Mouse (Mus musculus) cerebellum, adult (tissue): ENCODE results near the gene Cct8.

Experiments used
- ATAC-seq: cut with Nextera tagmentation; 2 replicates; pipeline ENCODE4 v1.9.2; 2017; ENCODE audit warnings: mild to moderate bottlenecking, moderate library complexity, mixed read lengths; ENCODE audit not compliant: insufficient number of reproducible peaks, low FRiP score, low TSS enrichment

Cct8 gene

DNA sequence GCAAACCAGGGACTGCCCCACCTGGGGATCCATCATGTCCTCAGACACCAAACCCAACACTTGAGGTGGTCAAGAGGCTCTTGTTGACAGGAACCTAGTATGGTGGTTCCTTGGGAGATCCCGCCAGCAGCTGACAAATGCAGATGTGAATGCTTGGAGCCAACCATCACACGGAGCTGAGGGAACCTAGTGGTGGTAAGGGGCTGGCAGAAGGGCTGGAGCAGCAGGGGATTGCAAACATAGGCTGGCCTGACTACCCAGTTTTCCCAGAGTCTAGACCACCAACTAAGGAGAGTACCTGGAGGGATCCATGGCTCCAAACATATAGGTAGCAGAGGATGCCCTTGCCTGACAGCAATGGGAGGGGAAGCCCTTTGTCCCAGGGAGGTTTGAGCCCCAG lies 42.4 kb downstream of the Cct8 start:
- ATAC-seq: no peak

DNA sequence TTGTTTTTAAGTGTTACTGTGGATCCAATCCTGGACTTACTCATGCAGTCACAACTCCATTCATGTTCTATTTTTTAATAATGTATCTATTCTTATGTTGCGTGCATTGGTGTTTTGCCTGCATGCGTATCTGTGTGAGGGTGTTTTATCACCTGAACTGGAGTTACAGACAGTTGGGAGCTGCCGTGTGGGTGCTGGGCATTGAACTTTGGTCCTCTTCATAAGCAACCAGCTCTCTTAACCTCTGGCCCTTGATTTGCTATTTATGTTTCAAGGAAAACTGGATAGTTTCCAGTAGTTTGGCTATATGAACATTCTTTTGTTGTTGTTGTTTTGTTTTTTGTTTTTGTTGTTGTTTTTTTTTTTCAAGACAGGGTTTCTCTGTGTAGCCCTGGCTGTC lies 50.1 kb downstream of the Cct8 start:
- ATAC-seq: no peak

GRCm38 (mm10) chr16:87445110-87445509 lies 50.6 kb downstream of the Cct8 start:
- ATAC-seq: no peak

- ATAC-seq: no peak
Measured at GRCm38 (mm10) chr16:87444071-87444470, 51.6 kb downstream of the Cct8 start.

DNA sequence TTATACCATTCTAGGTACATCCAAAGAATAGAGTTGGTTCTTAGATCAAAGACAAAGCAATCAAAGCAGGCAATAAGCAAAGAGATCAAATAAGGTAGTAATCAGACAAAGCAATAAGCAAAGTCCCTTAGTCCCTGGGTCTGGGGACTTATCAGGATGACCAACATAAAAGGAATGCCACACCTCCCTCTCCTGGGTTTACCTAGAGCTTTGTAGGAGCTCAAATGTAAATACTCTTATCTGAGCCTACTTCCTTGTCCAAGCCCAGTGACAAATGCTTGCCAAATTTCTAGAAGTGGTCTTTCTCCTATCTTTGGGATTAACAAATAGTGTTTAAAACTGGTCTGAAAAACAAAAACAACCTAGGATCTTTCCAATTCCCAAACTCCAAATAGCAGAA lies 52.4 kb downstream of the Cct8 start:
- no peak for ATAC-seq

- ATAC-seq: no peak
Measured at GRCm38 (mm10) chr16:87442291-87442690, 53.4 kb downstream of the Cct8 start.

- peak; percentile 53 for ATAC-seq
Measured at GRCm38 (mm10) chr16:87441089-87441488, 54.6 kb downstream of the Cct8 start.

GRCm38 (mm10) chr16:87440184-87440686 lies 55.4 kb downstream of the Cct8 start, which contains the start of gene Rwdd2b:
Gene Rwdd2b (minus strand): TSS chr16:87440573.
- peak; percentile 97 for ATAC-seq

DNA sequence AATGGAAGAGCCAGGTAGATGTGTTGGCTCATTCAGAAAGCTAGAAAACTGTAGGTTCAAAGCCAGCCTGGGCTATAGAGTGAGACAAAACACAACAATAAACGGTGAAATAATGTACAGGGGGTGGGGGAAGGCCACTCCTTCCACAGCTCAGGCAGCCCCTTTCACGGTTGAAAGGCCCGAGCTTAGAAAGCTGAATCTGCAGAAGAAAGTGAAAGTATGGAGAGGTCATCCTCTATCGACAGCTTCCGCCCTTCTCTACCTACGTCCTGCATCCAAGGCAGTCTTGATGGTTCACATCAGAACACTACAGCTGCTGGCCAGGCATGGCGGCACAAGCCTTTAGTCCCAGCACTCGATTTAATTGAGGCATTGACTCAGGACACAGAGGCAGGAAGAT lies 57.0 kb downstream of the Cct8 start:
- no peak for ATAC-seq

DNA sequence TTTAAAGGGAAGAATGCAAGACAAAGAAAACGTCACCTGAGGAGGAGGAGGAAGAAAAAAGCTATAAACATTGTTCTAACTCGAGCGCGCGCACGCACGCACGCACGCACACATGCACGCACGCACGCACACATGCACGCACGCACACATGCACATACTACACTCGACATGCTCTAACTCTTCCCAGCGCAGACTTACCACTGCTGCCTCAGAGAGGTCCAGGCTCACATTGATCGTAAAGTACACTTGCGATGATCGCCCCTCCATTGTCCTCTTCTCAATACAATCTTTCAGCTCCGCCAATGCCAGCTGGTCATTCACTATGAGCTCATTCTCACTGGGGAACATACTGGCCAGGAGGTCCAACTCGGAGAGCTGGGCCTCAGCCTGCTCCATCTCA lies 58.6 kb downstream of the Cct8 start:
- no peak for ATAC-seq

- ATAC-seq: no peak
Measured at GRCm38 (mm10) chr16:87435411-87436205, 60.1 kb downstream of the Cct8 start.

DNA sequence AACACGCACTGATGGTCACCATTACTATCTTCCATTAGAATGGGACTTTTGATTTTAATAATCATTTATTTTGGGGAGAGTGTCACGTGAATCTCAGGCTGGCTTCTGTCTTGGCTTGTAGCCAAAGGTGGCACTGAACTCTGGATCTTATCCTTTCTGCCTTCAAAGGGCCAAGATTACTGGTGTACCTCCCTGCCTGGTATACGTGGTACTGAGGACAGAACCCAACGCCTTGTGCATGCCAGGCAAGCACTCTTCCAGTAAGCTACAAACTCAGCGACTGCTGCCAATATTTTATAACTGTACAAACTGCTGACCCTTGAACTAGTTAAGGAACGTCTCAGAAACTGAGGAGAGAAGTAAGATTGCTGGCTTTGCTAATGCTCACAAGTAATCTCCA lies 60.7 kb downstream of the Cct8 start:
- ATAC-seq: no peak

- ATAC-seq: no peak
Measured at GRCm38 (mm10) chr16:87434266-87434665, 61.4 kb downstream of the Cct8 start.
